Mouse (Mus musculus) right cerebral cortex, adult 18-20 months (tissue): ENCODE measurements around the gene Cldn2.
"Not testable (repeated sequence)": the region's sequence is repeated elsewhere in the genome, so short reads cannot be mapped to it uniquely, and the experiment has no call there.

ENCODE experiments used
- DNase-seq: peaks from one replicate; pipeline ENCODE4 v3.0.0; 2022; ENCODE audit warnings: mixed read lengths

Cldn2 gene

GRCm38 (mm10) chrX:139800406-139800878 lies at the start of gene Cldn2:
Gene Cldn2, plus strand, starts transcription at chrX:139800828.
- DNase-seq: no peak

- DNase-seq: peak; percentile 10
These were observed 48.8 kb upstream of the Cldn2 start for GRCm38 (mm10) chrX:139751855-139752254.

- DNase-seq: not testable (repeated sequence)
These were observed 42.0 kb upstream of the Cldn2 start for GRCm38 (mm10) chrX:139758634-139759033.

- DNase-seq: peak; percentile 13
These were observed 38.1 kb upstream of the Cldn2 start for GRCm38 (mm10) chrX:139762546-139762945.

GRCm38 (mm10) chrX:139769975-139770637 lies 30.5 kb upstream of the Cldn2 start:
- no peak for DNase-seq

- DNase-seq: peak; percentile 19
These were observed 26.1 kb upstream of the Cldn2 start for GRCm38 (mm10) chrX:139774309-139775083.

GRCm38 (mm10) chrX:139775084-139775612 lies 25.5 kb upstream of the Cldn2 start:
- DNase-seq: no peak

- DNase-seq: no peak
These were observed 23.3 kb upstream of the Cldn2 start for GRCm38 (mm10) chrX:139777357-139777756.

- no peak for DNase-seq
These were observed 21.7 kb upstream of the Cldn2 start for GRCm38 (mm10) chrX:139778886-139779285.

GRCm38 (mm10) chrX:139779401-139779800 lies 21.2 kb upstream of the Cldn2 start:
- no peak for DNase-seq

- DNase-seq: no peak
These were observed 19.6 kb upstream of the Cldn2 start for GRCm38 (mm10) chrX:139780988-139781387.

GRCm38 (mm10) chrX:139781563-139781962 lies 19.1 kb upstream of the Cldn2 start:
- no peak for DNase-seq

GRCm38 (mm10) chrX:139782278-139783044 lies 18.2 kb upstream of the Cldn2 start, which contains the start of gene Ripply1:
Gene Ripply1, minus strand, starts transcription at chrX:139782353.
- no peak for DNase-seq

- no peak for DNase-seq
These were observed 17.6 kb upstream of the Cldn2 start for GRCm38 (mm10) chrX:139783045-139783422.

GRCm38 (mm10) chrX:139785764-139786163 lies 14.9 kb upstream of the Cldn2 start:
- DNase-seq: no peak

GRCm38 (mm10) chrX:139794072-139794845 lies 6.4 kb upstream of the Cldn2 start:
- DNase-seq: no peak

- DNase-seq: no peak
These were observed 4.6 kb upstream of the Cldn2 start for GRCm38 (mm10) chrX:139796037-139796436.

GRCm38 (mm10) chrX:139797875-139798274 lies 2.8 kb upstream of the Cldn2 start:
- no peak for DNase-seq

- DNase-seq: no peak
These were observed 675 bp upstream of the Cldn2 start for GRCm38 (mm10) chrX:139799953-139800352.

- no peak for DNase-seq
These were observed 2.4 kb downstream of the Cldn2 start for GRCm38 (mm10) chrX:139803028-139803427.

- DNase-seq: no peak
These were observed 5.3 kb downstream of the Cldn2 start for GRCm38 (mm10) chrX:139805918-139806317.

- no peak for DNase-seq
These were observed 6.8 kb downstream of the Cldn2 start for GRCm38 (mm10) chrX:139807391-139807790.
